Mouse (Mus musculus) mouse trophoblast stem cell (cell line): ENCODE results near the gene Pycr1.

Source experiments
- in situ Hi-C, 2 experiments: fragments of 300-500 bp; cut with MseI, MboI; formaldehyde crosslinking; loops; 2 replicates in 1 of 2; 3 replicates in 1 of 2; pipeline ENCODE4 v1.15.1; 2025

Pycr1 gene

GRCm38 (mm10) chr11:120608241-120609034, 35.1 kb downstream of the Pycr1 start, which contains the start of gene Npb:
TSS of gene Npb (plus strand) at chr11:120608477.
- in situ Hi-C loops = no loop called here

GRCm38 (mm10) chr11:120606764-120607163, 36.8 kb downstream of the Pycr1 start:
- in situ Hi-C loops = no loop called here

GRCm38 (mm10) chr11:120605667-120606066, 37.9 kb downstream of the Pycr1 start:
- in situ Hi-C loops = no loop called here

- in situ Hi-C loops = no loop called here
Observed at GRCm38 (mm10) chr11:120603545-120603944, 40.0 kb downstream of the Pycr1 start.

- in situ Hi-C loops = no loop called here
Observed at GRCm38 (mm10) chr11:120600716-120601115, 42.9 kb downstream of the Pycr1 start.

GRCm38 (mm10) chr11:120598990-120599549, 44.5 kb downstream of the Pycr1 start:
- in situ Hi-C loops = no loop called here

- in situ Hi-C loops = no loop called here
Observed at GRCm38 (mm10) chr11:120598283-120598989, 45.1 kb downstream of the Pycr1 start, which contains the start of the genes Alyref and Anapc11. TSS of gene Alyref (minus strand) at chr11:120598365. TSS of gene Anapc11 (plus strand) at chr11:120598421.

GRCm38 (mm10) chr11:120597240-120598235, 46.0 kb downstream of the Pycr1 start:
- in situ Hi-C loops = no loop called here

- in situ Hi-C loops = no loop called here
Observed at GRCm38 (mm10) chr11:120588531-120588930, 55.0 kb downstream of the Pycr1 start.
